Mouse (Mus musculus): ENCODE results near the gene Il20rb. TPM values are rescaled to one million over a fixed set of nuclear protein-coding genes. Genes with fewer than 3 reads are reported as not detected.

The Il20rb gene
- polyA plus RNA-seq, 1 experiment, result 1.4 TPM

DNA sequence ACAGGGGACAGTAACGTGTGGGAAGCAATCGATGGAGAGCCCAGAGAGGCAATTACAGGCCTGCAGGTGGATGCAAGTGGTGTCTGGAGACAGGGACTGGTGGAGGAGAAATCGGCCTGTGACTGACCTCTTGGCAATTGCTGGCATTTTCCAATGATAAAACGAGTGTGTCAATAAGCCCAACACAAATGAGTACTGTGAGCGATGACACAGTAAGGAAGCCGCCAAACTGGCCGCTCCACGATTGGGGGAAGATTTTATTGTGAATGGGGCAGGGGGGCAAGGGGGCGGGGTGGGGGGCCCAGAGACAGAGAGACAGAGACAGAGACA lies 32.0 kb downstream of the Il20rb start:
- H3K27me3 ChIP-seq (replicated peaks; ENCODE audit: control insufficient read depth, insufficient read depth, low read length), result no peaks in the 10 kb centered on the region
- peaks cover 2% of the 10 kb centered on the region; the same call in 1 of the 2 replicates for H3K4me1 ChIP-seq (ENCODE audit: control insufficient read depth, insufficient read depth, low read length)
- H3K4me3 ChIP-seq (ENCODE audit: insufficient read depth, low read depth, low read length), result peak overlapping the region; percentile 48
- no peaks in the 10 kb centered on the region for H3K36me3 ChIP-seq (ENCODE audit: control insufficient read depth, insufficient read depth, low read length)
- no peak overlapping the region for H3K27ac ChIP-seq (ENCODE audit: insufficient read depth, low read depth, low read length)
- WGBS, result 18% methylated on average over 9 of the region's 9 CpGs
- DNase-seq, result no peak
- TF ChIP-seq CTCF (conservative IDR thresholded peaks at IDR 0.05; ENCODE audit: insufficient read depth, insufficient read length, low read depth, low read length), result no peak
- no peak for TF ChIP-seq POLR2A (IDR thresholded peaks at IDR 0.05; ENCODE audit: low read depth, low read length)

DNA sequence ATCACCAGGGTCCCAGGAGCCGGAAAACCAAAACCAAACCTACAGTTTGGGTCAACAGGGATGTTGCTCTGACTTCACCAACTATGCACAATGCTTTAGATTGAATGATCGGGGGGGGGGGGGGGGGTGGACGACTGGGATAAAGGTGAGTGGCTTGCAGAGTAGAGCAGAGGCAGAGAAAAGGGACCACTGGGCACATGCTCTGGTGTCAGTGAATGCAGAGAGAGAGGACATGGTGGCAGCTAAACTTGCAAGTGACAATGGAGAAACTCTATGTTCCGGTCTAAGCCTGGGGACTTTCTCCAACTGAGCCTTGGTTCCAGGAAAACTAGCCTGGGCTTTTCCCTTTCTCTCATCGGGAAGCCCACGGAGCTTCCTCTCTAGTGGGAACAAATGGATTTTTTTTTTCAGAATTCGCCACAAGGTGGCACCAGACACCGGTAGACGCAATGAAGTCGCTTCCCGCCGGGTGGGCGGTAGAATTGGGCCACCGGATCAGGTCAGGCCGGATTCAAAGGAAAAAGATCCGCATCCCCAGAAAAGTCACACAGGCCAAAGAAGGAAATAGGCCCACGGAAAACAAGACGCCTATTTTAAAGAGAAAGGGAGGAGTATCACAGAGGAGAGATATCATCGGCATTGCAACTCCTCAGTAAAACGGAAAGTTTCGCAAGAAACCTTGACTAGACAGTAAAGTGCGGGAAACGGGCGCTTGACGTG lies 32.5 kb downstream of the Il20rb start:
- peak; percentile 82 for DNase-seq
- Histone ChIP-seq H3K27me3 (replicated peaks; ENCODE audit: control insufficient read depth, insufficient read depth, low read length) (no peaks in the 10 kb centered on the region), H3K4me1 (ENCODE audit: control insufficient read depth, insufficient read depth, low read length) (peaks cover 2% of the 10 kb centered on the region; the same call in 1 of the 2 replicates), H3K4me3 (ENCODE audit: insufficient read depth, low read depth, low read length) (peak overlapping the region; percentile 48), H3K36me3 (ENCODE audit: control insufficient read depth, insufficient read depth, low read length) (no peaks in the 10 kb centered on the region), H3K27ac (ENCODE audit: insufficient read depth, low read depth, low read length) (no peak overlapping the region)
- peak; percentile 70 for TF ChIP-seq CTCF (conservative IDR thresholded peaks at IDR 0.05; ENCODE audit: insufficient read depth, insufficient read length, low read depth, low read length)
- TF ChIP-seq POLR2A (IDR thresholded peaks at IDR 0.05; ENCODE audit: low read depth, low read length), result no peak
- 4% methylated on average over 25 of the region's 25 CpGs for WGBS

DNA sequence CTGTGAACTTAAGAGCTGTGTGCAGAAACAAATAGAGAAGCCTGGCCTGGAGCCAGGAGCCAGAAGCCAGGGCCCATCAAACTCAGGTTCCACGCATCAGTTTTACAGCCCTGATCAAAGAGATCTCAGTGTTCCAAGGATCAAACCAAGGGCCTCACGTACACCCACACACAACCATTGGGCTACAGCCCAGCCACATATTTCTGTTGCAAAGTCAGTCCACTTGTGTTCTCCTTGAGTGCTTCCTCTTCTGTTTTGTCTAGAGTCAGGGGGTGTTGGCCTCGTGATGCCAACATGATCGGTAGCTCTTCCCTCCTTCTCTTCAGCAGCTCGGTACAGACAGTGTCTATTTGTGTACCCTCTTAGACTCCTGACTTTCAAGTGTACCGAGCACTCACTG lies 34.2 kb downstream of the Il20rb start:
- H3K27ac ChIP-seq (ENCODE audit: insufficient read depth, low read depth, low read length), result no peak overlapping the region
- H3K27me3 ChIP-seq (replicated peaks; ENCODE audit: control insufficient read depth, insufficient read depth, low read length), result no peaks in the 10 kb centered on the region
- peaks cover 2% of the 10 kb centered on the region; the same call in 1 of the 2 replicates for H3K4me1 ChIP-seq (ENCODE audit: control insufficient read depth, insufficient read depth, low read length)
- TF ChIP-seq CTCF (conservative IDR thresholded peaks at IDR 0.05; ENCODE audit: insufficient read depth, insufficient read length, low read depth, low read length) (no peak), POLR2A (IDR thresholded peaks at IDR 0.05; ENCODE audit: low read depth, low read length) (no peak)
- DNase-seq, result no peak
- H3K36me3 ChIP-seq (ENCODE audit: control insufficient read depth, insufficient read depth, low read length), result no peaks in the 10 kb centered on the region
- no peak overlapping the region for H3K4me3 ChIP-seq (ENCODE audit: insufficient read depth, low read depth, low read length)
- 38% methylated on average over 6 of the region's 6 CpGs for WGBS

DNA sequence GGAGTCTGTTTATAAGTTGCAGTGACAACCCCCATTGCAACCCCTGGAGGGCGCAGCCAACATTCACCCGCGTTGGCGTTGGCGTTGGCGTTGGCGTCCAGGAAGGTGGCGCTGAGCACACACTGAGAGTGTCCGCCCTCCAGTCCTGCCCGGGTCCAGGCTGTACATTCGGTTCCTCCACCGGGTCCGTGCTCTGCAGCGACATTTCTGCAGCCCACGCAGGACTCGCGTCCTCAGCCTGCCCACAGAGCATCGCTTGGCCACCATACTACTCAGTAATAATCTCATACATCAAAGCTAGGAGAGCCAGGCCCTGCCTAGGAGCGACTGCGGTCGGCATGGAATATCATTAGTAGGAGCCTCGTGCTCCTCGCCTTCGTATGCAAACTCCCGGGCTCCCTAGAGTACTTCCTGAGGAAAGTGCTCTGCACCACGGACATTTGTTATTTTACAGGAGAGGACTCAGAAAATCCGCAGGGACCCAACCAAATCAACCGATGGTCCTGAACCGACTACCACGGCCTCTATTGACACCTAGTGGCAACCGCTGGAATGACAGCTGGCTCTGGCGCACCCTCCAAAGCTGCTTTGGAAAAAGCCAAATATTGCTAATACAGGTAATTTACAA lies 40.4 kb downstream of the Il20rb start:
- Histone ChIP-seq H3K36me3 (ENCODE audit: control insufficient read depth, insufficient read depth, low read length) (no peaks in the 10 kb centered on the region), H3K4me3 (ENCODE audit: insufficient read depth, low read depth, low read length) (peak overlapping the region; percentile 51), H3K27me3 (replicated peaks; ENCODE audit: control insufficient read depth, insufficient read depth, low read length) (no peaks in the 10 kb centered on the region), H3K4me1 (ENCODE audit: control insufficient read depth, insufficient read depth, low read length) (no peaks in the 10 kb centered on the region), H3K27ac (ENCODE audit: insufficient read depth, low read depth, low read length) (no peak overlapping the region)
- under 1% methylated on average over 32 of the region's 32 CpGs for WGBS
- DNase-seq, result peak; percentile 71
- TF ChIP-seq CTCF (conservative IDR thresholded peaks at IDR 0.05; ENCODE audit: insufficient read depth, insufficient read length, low read depth, low read length) (peak; percentile 84), POLR2A (IDR thresholded peaks at IDR 0.05; ENCODE audit: low read depth, low read length) (no peak)

DNA sequence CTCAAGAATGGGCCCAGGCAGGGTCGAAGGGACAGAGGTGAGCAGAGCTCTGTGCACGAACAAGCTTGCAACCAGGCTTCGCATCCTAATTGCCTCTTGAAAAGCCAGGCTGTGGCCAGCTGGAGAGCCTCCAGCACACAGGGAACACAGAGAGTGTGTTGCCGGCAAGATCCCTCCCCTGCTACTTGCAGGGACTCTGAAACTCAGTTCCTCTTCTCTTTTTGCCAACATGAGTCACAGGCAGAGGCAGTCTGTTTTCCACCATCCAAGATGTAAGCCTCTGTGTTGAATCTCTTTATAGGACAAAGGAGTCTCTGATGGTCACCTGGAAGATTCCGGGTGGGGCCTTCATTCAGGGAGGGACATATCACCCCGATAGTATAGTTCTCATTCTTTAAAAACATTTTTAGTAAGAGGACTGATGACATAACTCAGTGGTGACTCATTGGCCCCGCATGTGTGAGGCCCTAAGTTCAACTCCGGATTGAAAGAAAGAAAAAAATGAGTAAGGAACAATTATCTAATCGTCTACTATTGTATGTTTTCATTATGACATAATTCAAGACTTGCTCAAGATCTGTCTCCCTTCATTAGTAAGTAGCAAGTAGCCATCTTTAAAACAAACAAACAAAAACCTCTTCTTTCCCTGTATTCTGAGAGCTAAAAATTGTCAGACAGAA lies 46.3 kb downstream of the Il20rb start:
- no peak for TF ChIP-seq CTCF (conservative IDR thresholded peaks at IDR 0.05; ENCODE audit: insufficient read depth, insufficient read length, low read depth, low read length)
- TF ChIP-seq POLR2A (IDR thresholded peaks at IDR 0.05; ENCODE audit: low read depth, low read length), result no peak
- no peak for DNase-seq
- H3K27me3 ChIP-seq (replicated peaks; ENCODE audit: control insufficient read depth, insufficient read depth, low read length), result no peaks in the 10 kb centered on the region
- 52% methylated on average over 9 of the region's 9 CpGs for WGBS
- no peaks in the 10 kb centered on the region for H3K36me3 ChIP-seq (ENCODE audit: control insufficient read depth, insufficient read depth, low read length)
- no peaks in the 10 kb centered on the region for H3K4me1 ChIP-seq (ENCODE audit: control insufficient read depth, insufficient read depth, low read length)
- H3K4me3 ChIP-seq (ENCODE audit: insufficient read depth, low read depth, low read length), result no peak overlapping the region
- H3K27ac ChIP-seq (ENCODE audit: insufficient read depth, low read depth, low read length), result no peak overlapping the region

DNA sequence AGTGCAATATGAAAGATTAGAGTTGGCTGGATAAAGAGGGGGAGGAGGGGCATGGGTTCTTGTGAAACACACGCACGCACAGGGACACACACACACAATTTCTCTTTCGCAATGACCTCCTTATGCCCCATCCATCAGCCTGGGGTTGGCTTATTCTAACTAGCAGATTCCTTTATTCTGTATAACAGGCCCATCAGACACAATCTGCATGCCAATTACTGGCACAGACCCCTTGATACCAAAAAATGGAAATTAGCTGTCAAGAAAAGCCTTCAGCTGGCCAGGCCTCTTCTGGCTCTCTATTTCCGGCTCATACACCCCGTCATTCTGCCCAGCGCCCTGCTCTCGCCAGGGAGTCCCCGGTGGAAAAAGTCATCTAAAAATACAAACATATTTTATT lies 47.1 kb downstream of the Il20rb start:
- no peak overlapping the region for H3K4me3 ChIP-seq (ENCODE audit: insufficient read depth, low read depth, low read length)
- no peak for TF ChIP-seq CTCF (conservative IDR thresholded peaks at IDR 0.05; ENCODE audit: insufficient read depth, insufficient read length, low read depth, low read length)
- no peak for TF ChIP-seq POLR2A (IDR thresholded peaks at IDR 0.05; ENCODE audit: low read depth, low read length)
- 91% methylated on average over 8 of the region's 8 CpGs for WGBS
- no peaks in the 10 kb centered on the region for H3K36me3 ChIP-seq (ENCODE audit: control insufficient read depth, insufficient read depth, low read length)
- H3K27ac ChIP-seq (ENCODE audit: insufficient read depth, low read depth, low read length), result no peak overlapping the region
- DNase-seq, result no peak
- H3K27me3 ChIP-seq (replicated peaks; ENCODE audit: control insufficient read depth, insufficient read depth, low read length), result no peaks in the 10 kb centered on the region
- no peaks in the 10 kb centered on the region for H3K4me1 ChIP-seq (ENCODE audit: control insufficient read depth, insufficient read depth, low read length)

DNA sequence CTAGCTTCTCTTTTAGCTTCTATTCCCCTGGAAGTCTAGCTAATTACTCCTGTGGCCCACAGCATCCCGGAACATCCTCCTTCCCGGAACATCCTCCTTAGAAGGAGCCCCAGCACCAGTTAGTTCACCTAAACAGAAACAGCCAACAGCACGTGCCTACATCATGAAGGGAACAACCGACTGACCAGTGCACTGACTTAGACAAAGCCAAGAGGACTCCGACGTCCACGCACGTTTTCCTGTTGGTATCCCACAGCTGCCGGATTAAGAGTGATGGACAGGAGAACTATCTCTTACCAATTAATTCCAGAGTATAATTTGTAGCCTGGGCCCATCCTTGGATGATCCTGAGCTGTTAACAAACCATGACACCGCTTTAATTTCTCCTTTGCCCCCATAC lies 47.6 kb downstream of the Il20rb start:
- no peaks in the 10 kb centered on the region for H3K4me1 ChIP-seq (ENCODE audit: control insufficient read depth, insufficient read depth, low read length)
- WGBS, result 89% methylated on average over 10 of the region's 10 CpGs
- H3K27me3 ChIP-seq (replicated peaks; ENCODE audit: control insufficient read depth, insufficient read depth, low read length), result no peaks in the 10 kb centered on the region
- no peak overlapping the region for H3K27ac ChIP-seq (ENCODE audit: insufficient read depth, low read depth, low read length)
- H3K36me3 ChIP-seq (ENCODE audit: control insufficient read depth, insufficient read depth, low read length), result no peaks in the 10 kb centered on the region
- no peak for TF ChIP-seq CTCF (conservative IDR thresholded peaks at IDR 0.05; ENCODE audit: insufficient read depth, insufficient read length, low read depth, low read length)
- no peak for DNase-seq
- H3K4me3 ChIP-seq (ENCODE audit: insufficient read depth, low read depth, low read length), result no peak overlapping the region
